Comparison of ENCODE assay signal across 32 mouse cellular contexts in the genomic region with DNA sequence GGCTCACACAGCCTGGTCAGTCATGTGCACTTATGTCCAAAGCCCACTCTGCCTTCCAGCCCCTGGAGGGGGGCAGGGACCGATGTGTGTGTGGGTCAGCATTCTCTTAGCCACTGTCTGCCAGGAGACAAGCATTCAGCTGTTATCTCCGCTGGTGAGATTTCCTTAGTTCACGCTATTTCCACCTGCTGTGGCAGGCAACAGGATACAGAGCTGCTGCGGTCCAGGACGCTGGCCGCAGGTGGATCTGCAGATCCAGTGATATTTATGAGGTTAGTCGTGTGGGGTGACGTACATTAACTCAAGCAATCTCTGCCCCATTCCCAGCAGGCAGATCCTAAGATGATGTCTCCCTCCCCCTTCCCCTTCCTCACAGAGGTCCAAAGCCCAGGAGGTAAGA. TPM values are rescaled to one million over a fixed set of nuclear protein-coding genes. Genes with fewer than 3 reads are reported as not detected.
"Had no signal": no experiment of that assay in that cellular context is flagged by ENCODE, and none has a peak within 500 bp of the region (broad histone marks: within the 10 kb centered on the region; RNA-seq: fewer than 3 reads in every experiment).

No protein-coding gene starts in this region.

- H3K4me3 ChIP-seq: limb, embryonic 10.5 days; limb, embryonic 12.5 days; limb, embryonic 13.5 days; limb, embryonic 15.5 days; liver, embryonic 12.5 days; liver, embryonic 13.5 days; liver, embryonic 15.5 days; lung, embryonic 15.5 days; megakaryocyte, embryonic 14.5 days; midbrain, embryonic 10.5 days; midbrain, embryonic 12.5 days; midbrain, embryonic 13.5 days; midbrain, embryonic 15.5 days; myocyte had no signal

- ATAC-seq: liver, embryonic 12.5 days; liver, postnatal 0 days; lung, postnatal 0 days; midbrain, embryonic 13.5 days; midbrain, embryonic 15.5 days; midbrain, embryonic 16.5 days had no signal

- DNase-seq: left cerebral cortex, postnatal 4 days; liver; liver, embryonic 13.5 days; liver, postnatal 0 days; lung, adult 18-20 months; lung, adult 2 months; lung, embryonic 14.5 days; lung, postnatal 10 days; lung, postnatal 14 days; lung, postnatal 36 days; lung, postnatal 4 days; midbrain, embryonic 14.5 days had no signal

- H3K27ac ChIP-seq: limb, embryonic 10.5 days; limb, embryonic 12.5 days; limb, embryonic 13.5 days; limb, embryonic 15.5 days; liver, embryonic 12.5 days; liver, embryonic 13.5 days; liver, embryonic 14.5 days; liver, embryonic 15.5 days; lung, embryonic 15.5 days; macrophage; midbrain, embryonic 10.5 days; midbrain, embryonic 12.5 days; midbrain, embryonic 13.5 days; midbrain, embryonic 15.5 days had no signal

RNA-seq across cellular contexts. Expression of gene Pvalb, which starts 5.2 kb away (rescaled TPM):
- total RNA-seq: megakaryocyte progenitor cell, adult 5-6 weeks; megakaryocyte, adult 5-6 weeks; megakaryocyte-erythroid progenitor cell, adult 5-6 weeks had no signal
